Mouse (Mus musculus) adrenal gland (tissue): ENCODE data around the gene Ahctf1.
"Not testable (repeated sequence)": the region's sequence is repeated elsewhere in the genome, so short reads cannot be mapped to it uniquely, and the experiment has no call there.

Source experiments
- intact Hi-C: fragments of 180-260 bp; cut with DNase I; formaldehyde crosslinking; loops from one replicate; pipeline ENCODE4 v1.15.1; 2025
- long read RNA-seq, 2 experiments: library from polyadenylated mRNA; unstranded; transcript quantifications; one replicate each; pipeline ENCODE4 v2.0.0; 2020; ENCODE audit warnings: borderline replicate concordance in 1 of 2; ENCODE audit not compliant: insufficient replicate concordance in 1 of 2

The Ahctf1 gene
- long read RNA-seq, experiment 1, partial matches to known transcripts = 5 of 7 reads
- long read RNA-seq, experiment 1, other reads (novel, unspliced or antisense) = 0 of 7 reads
- long read RNA-seq, experiment 2, partial matches to known transcripts = 10 of 14 reads
- long read RNA-seq, experiment 2, other reads (novel, unspliced or antisense) = 2 of 14 reads

DNA sequence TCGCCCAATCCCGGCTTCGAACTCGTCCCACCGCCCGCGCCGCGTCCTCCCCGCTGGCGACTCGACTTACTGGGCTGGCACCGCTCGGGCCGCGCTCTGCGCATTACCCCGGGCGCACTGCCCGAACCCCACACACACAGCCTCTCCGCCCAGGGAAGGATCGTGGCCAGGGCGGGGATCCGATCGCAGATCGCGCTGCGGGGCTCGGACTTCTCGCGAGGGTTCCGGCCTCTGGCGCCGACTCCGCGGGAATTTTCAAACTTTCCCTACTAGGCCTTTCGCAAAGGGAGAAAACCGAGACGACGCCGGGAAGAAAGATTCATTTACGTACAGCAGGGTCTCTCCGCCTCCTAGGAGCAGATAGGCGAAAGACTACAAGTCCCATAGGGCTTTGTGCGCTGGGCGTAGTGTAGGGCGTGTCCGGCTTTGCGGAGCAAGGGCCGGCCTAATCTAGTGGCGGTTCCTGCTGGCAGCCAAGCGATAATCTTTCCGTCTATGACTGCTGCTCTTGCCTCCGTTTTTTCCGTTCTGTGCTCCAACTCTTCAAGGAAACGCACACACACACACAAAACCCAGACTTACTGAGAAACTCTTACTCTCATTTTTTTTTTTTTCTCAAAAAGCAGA is at the start of gene Ahctf1:
TSS of gene Ahctf1 (minus strand) at position 168 of the 627 bp plus-strand sequence.
- intact Hi-C loops = loop anchor here (5.0 kb wide), 1 partner anchor 44 kb away; no protein-coding TSS in a partner anchor

DNA sequence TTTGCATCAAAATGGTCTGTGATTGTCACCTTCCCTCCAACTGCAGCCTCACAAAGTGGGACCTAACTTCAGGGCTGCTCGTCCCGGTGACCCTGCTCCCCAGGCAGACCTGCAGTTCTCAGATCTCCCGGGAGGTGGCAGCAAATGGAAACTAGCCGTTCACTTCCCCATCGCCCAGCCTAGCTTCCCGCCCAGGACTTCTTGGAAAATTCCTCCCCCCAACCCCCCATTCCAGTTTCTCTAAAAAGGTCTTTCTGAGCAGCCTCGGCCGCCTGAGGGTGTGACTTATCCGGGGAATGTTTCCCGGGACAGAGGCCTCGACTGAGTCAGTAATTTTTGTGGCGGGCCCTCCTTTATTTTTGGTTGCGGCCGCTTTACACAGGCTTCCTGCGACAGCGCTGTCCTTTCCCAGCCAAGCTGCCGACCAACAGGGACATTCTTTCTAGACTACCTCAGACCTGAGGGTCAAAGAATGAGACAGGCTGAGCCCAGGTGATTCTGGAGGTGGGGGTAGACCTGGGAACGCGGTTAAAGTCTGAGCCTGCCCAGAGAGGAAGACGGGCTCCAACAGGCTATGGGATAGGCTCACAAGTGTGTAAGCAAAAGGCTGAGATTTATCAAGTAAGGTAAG is 44.4 kb upstream of the Ahctf1 start:
- intact Hi-C loops = loop anchor here (5.0 kb wide), 1 partner anchor 46 kb away; the partner anchor contains the start of genes Ahctf1 and Gm10518

DNA sequence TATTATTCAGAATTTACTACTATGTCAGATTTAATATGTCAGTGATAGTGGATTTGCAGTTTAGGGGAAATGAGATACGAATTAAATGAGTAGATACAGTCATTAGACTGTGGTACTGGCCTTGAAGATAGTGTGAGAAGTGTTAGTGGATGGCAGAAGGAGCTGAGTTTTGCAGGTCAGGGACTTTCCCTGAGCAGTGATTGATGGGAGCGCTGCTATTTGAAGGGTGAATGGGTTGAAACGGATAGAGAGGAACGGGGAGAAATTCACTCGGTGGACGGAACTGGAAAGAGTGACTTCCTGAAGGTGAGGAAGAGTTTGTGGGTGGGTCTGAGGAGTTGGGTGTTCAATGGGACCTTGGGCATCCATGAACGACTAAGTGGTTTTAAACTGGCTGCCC is 43.7 kb upstream of the Ahctf1 start:
- intact Hi-C loops = loop anchor here (5.0 kb wide), 1 partner anchor 45 kb away; the partner anchor contains the start of genes Ahctf1 and Gm10518

DNA sequence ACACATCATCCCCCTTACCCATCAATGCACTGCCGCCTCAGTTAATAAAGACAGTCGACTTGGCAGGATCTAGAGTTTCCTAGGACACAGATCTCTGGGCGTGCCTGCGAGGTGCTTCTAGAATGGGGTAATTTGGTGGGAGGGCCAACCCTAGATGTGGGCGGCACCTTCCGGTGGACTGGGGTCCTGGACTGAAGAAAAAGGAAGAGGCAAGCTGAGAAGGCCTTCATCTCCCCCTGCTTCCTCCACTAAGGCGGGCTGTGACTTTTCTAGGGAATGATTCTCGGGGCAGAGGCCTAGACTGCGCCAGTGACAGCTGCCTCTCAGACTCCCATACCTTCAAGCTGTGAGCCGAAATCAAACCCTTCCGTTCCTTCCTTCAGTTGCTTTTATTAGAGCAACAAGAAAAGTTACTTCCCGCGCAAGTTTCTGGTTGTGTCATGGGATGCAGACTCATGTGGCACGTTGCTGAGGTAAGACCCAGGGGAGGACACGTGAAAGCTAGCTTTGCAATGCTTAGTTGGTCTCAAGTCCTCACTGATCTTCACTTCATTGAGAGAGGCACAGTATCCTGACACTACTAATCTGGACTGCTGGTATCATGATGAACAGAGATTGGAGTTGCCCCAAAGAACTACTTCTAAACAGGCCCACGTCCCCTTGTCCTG is 42.5 kb upstream of the Ahctf1 start:
- intact Hi-C loops = loop anchor here (5.0 kb wide), 1 partner anchor 44 kb away; the partner anchor contains the start of genes Ahctf1 and Gm10518

DNA sequence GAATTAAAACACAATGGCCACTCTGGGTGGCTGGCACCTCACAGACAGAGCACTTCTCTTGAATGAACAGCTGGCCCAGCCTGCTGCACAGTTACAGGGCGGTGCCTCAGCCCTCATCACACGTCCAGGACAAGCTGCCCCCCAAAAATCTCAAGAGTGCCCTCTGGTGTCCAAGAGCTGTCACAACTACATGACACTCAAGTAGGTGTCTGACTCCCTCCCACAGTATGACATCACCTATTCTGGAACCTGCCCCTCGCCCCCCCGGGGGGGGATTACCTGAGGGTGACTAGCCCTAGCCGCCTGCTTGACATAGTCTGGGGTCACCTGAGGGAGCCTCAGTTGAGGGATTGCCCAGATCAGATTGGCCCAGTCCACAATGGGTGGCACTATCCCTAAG is 41.4 kb upstream of the Ahctf1 start:
- intact Hi-C loops = loop anchor here (5.0 kb wide), 1 partner anchor 43 kb away; the partner anchor contains the start of genes Ahctf1 and Gm10518

GRCm38 (mm10) chr1:179843981-179844380 is 40.5 kb upstream of the Ahctf1 start:
- intact Hi-C loops = no loop called here

GRCm38 (mm10) chr1:179842568-179842967 is 39.1 kb upstream of the Ahctf1 start:
- intact Hi-C loops = no loop called here

GRCm38 (mm10) chr1:179836426-179837404 is 33.2 kb upstream of the Ahctf1 start:
- intact Hi-C loops = no loop called here

- intact Hi-C loops = no loop called here
Observed at GRCm38 (mm10) chr1:179835753-179836425, 32.4 kb upstream of the Ahctf1 start.

GRCm38 (mm10) chr1:179833596-179833995 is 30.1 kb upstream of the Ahctf1 start:
- intact Hi-C loops = no loop called here

- intact Hi-C loops = no loop called here
Observed at GRCm38 (mm10) chr1:179832710-179833240, 29.3 kb upstream of the Ahctf1 start.

DNA sequence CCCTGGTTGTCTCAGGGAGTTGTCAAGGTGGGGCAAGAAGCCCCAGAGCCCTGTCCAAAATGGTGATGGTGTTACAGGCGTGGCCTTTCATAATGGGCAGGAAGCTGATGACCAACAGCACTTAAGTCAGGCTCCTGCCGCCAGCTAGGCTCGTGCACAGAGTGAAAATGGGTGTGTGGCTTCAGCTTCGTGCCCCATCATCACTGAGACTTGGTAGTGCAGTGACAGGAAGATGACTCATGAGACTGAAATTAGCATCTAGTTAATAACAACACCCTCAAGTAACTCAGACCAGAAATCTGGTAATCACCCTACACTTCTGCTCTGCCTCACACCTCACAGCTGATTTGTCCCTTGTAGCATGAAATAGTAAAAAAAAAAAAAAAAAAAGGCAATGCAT is 25.4 kb upstream of the Ahctf1 start:
- intact Hi-C loops = no loop called here

DNA sequence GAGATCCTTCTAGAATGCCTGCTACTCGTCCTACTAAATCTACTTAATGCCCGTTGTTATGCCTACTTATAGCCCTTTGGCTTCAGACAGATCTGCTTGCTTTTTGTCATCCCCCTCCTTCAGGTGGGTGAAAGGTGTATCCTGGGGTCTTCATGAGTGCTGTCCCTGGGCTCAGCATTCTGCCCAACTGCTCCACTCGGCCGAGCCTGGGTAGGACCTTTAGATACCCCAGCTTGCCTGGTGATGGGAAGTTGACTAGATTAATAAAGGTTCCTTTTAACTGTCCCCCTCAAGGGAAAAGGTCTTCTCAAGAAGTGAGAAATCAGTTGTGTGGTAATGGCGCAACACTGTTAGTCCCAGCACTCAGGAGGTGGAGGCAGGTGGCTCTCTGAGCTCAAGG is 24.6 kb upstream of the Ahctf1 start:
- intact Hi-C loops = no loop called here

DNA sequence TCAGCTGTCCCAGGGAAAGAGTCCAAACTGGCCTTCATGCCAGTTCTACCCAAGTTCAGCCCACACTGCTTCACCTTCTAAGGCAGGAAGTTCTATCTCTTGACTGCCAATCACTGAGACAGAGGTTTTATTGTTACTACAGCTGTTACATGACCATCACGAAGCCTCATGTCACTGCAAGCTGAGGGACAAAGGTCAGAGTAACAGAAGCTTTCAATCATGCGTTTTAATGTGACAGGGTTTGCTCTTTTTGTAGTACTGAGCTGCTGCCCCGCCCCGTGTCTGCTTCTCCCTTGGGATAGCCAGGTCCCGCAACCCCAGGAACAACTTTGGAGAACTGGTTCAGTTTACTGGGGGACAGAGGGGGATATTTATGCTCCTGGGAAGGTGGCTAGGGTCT is 21.1 kb upstream of the Ahctf1 start:
- intact Hi-C loops = no loop called here

DNA sequence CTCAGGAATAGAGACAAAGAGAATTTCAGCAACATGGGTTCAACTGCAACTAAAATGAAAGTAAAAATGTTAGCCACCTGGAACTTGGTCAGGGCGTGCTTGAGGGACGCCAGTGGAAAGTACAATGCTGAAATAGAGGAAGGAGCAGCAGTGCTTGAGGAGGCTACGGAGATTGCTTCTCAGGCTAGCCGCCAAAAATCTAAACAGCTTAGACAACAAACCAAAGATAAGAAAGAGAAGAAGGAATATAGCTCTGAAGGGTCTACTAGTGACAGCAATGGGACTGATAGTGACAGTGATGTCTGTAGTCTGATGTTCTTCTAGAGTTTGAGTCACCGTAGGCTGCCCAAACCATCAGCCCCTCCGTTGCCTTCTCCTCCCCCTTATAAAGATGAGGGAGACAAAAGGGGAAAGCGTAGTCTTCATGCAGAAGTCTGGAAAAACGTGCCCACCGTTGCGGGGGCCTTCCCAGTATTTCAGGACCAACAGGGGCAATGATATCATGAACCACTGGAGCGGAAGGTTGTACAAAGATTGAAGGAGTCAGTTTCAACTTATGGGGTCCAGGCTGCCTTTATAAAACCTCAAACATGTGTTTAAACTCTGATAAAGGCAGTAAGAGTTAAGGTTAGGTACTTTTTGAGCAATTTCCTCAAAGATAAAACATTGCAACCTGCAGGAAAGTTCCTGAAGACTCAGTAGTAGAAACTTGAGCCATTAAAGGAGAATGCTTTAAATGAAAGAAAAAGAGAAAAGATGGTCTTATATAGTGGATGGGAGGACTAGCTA is 15.2 kb upstream of the Ahctf1 start:
- intact Hi-C loops = not testable (repeated sequence)

GRCm38 (mm10) chr1:179814616-179815015 is 11.1 kb upstream of the Ahctf1 start:
- intact Hi-C loops = no loop called here

GRCm38 (mm10) chr1:179813385-179813784 is 9.9 kb upstream of the Ahctf1 start:
- intact Hi-C loops = no loop called here

GRCm38 (mm10) chr1:179808300-179808699 is 4.8 kb upstream of the Ahctf1 start:
- intact Hi-C loops = no loop called here

DNA sequence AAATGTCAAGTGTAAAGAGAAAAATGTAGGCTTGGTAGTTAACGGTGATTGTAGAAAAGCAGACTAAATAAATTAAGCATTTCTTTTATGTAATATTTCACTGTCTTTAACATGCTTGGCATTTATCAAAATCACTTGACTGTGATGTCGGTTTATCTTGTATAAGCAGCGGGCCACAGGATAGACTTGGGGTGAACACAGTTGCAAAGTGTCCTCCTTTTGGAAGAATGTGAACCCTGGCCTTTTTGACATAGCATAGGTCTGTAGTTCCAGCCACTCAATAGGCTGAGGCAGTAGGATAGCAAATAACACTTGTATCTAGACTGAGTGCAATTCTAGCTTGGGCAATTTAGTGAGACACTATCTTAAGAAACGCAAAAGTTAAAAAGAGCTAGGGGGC is 4.0 kb upstream of the Ahctf1 start:
- intact Hi-C loops = no loop called here
